Mouse (Mus musculus) bone marrow macrophage, adult 2 months (primary cell): ENCODE results near the gene Ak9.

ENCODE experiments used
- CTCF ChIP-seq: IDR thresholded peaks from 2 replicates; pipeline ENCODE4 v1.5.1; 2012; ENCODE audit warnings: low read depth, mild to moderate bottlenecking, low read length, moderate library complexity
- POLR2A ChIP-seq: IDR thresholded peaks from 2 replicates; pipeline ENCODE4 v1.6.1; 2012; ENCODE audit warnings: mild to moderate bottlenecking, low read depth, low read length, borderline replicate concordance

DNA sequence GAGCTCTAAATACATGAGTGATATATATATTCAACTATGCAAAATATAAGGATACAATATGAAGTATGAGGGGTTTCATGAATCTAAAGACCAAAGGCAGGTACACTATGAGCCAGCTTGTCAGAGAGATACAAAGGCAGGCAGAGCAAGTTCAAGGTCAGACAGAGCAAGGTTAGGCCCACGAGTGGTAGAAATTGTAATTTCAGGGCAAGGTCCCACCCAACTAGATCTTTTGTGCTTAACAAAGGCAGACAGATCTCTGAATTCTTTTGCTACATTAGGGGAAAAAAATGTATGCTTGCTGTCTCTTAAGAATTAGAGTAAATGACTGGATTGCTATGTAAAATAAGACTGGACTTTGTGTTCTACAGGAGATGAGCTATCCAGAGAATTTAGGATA is 3.6 kb upstream of the Ak9 start:
- no peak for TF ChIP-seq POLR2A
- TF ChIP-seq CTCF: no peak
